Mouse (Mus musculus) myocyte (in vitro differentiated cells): ENCODE data around the gene Macrod2.

Experiments
- E2F4 ChIP-seq: IDR thresholded peaks from one replicate; pipeline ENCODE4 v1.6.1; 2011; ENCODE audit warnings: mild to moderate bottlenecking, control low read depth, moderate library complexity; ENCODE audit not compliant: insufficient read depth
- MYOD1 ChIP-seq, 3 experiments: IDR thresholded peaks; one replicate each; pipeline ENCODE4 v1.6.1; 2011; ENCODE audit warnings: control low read depth in 2 of 3, low read depth in 2 of 3, mild to moderate bottlenecking in 2 of 3, moderate library complexity in 1 of 3; ENCODE audit not compliant: insufficient read length in 2 of 3, control insufficient read depth in 1 of 3
- MYOG ChIP-seq, 3 experiments: IDR thresholded peaks; one replicate each; pipeline ENCODE4 v1.6.1; 2011; ENCODE audit warnings: control low read depth in 2 of 3, low read depth in 2 of 3, mild to moderate bottlenecking in 2 of 3; ENCODE audit not compliant: insufficient read length in 2 of 3, control insufficient read depth in 1 of 3, insufficient read depth in 1 of 3

DNA sequence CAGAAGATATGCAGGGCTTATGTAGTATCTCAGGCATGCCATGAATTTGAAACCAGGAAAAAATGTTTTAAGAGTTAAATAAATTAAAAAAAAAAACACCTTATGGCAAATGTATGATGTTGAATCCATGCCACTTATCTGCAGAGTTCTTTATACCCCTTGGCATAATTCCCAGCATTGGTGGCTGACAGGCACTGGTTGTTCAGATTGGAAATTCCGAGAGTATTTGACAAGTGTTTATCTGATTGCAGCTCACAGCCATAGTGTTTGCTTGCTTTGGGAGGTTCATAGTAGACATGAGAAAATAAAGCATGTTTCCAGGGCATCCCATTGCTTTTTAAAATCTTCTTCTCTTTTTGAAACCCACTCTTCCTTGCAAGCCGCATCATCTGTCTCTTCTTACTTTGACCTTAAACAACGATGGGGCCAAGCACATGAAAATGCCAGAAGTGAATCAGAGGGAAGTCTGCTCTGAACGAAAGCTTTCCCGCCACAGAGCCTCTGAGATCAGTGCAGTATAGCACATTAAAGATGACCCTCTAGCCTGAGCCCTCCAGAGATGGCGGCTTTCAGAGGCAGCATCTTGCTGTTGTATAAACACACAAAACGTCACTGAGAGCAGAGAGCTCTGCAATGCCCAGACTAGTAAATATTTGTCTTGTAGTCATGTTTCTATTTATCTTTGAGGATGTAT is 1305.8 kb downstream of the Macrod2 start:
- TF ChIP-seq MYOD1 (IDR thresholded peaks at IDR 0.05; ENCODE audit: control insufficient read depth in 1 of 3, insufficient read length in 2 of 3, low read depth in 2 of 3) (no peak), MYOG (IDR thresholded peaks at IDR 0.05; ENCODE audit: control insufficient read depth in 1 of 3, insufficient read depth in 1 of 3, insufficient read length in 2 of 3, low read depth in 2 of 3) (no peak), E2F4 (no peak)
